Mouse (Mus musculus): ENCODE results near the gene Tmem43.

GRCm38 (mm10) chr6:91528265-91528664 is 54.8 kb downstream of the Tmem43 start:
- TF ChIP-seq MAFK (IDR thresholded peaks at IDR 0.05; ENCODE audit: insufficient read depth, low read depth, low read length), result no peak
- no peak for TF ChIP-seq ZNF384 (IDR thresholded peaks at IDR 0.05; ENCODE audit: low read depth, low read length)
- TF ChIP-seq CHD2 (IDR thresholded peaks at IDR 0.05; ENCODE audit: low read depth, low read length), result no peak
- no peak for TF ChIP-seq ZC3H11A (IDR thresholded peaks at IDR 0.05; ENCODE audit: borderline replicate concordance, low read depth, low read length)
- TF ChIP-seq HCFC1 (IDR thresholded peaks at IDR 0.05; ENCODE audit: borderline replicate concordance, insufficient read depth, low read length), result no peak

Data from ES-E14 (cell line).